Mouse (Mus musculus): ENCODE measurements around the gene Eps15l1. TPM values are rescaled to one million over a fixed set of nuclear protein-coding genes. Genes with fewer than 3 reads are reported as not detected.

The Eps15l1 gene
- polyA plus RNA-seq, 1 experiment from 2014 or later, result 40.2 TPM

- Histone ChIP-seq H3K9me3 (replicated peaks; ENCODE audit: control insufficient read depth, low read length) (peaks cover 5% of the 10 kb centered on the region; the same call in 1 of the 2 replicates), H3K36me3 (ENCODE audit: control insufficient read depth, insufficient read depth) (peaks cover 34% of the 10 kb centered on the region)
- WGBS, result 96% methylated on average over 2 of the region's 2 CpGs
Observed at GRCm38 (mm10) chr8:72453904-72454303, 32.6 kb upstream of the Eps15l1 start.

DNA sequence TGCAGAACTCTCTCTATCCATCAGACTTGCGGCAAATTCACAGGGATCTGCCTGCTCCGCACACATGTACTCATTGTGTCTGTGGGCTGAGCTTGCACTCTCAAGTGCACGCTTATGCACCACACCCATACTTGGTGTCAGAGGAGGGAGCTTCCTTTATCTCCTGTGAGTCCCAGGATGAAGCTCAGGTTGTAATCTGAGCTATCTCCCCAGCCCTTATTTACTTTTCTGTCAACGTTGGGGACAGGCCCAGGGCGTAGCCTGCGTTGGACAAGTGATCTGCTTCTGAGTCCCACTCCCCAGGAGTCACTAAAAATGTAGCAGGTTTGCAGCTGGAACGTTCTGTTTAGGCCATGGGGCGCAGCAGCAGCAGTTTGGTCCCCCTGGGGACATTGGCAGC is 30.3 kb upstream of the Eps15l1 start:
- ATAC-seq (replicated peaks; ENCODE audit: extremely low read depth, insufficient read depth, low FRiP score), result no peak
- H3K4me1 ChIP-seq (ENCODE audit: control insufficient read depth, insufficient read depth, low read length), result no peaks in the 10 kb centered on the region
- no peak overlapping the region for H3K9ac ChIP-seq (ENCODE audit: low read length)
- H3K36me3 ChIP-seq (ENCODE audit: control insufficient read depth, insufficient read depth), result peaks cover 30% of the 10 kb centered on the region
- no peak overlapping the region for H3K4me2 ChIP-seq (ENCODE audit: low read depth, low read length)
- peaks cover 5% of the 10 kb centered on the region; the same call in 1 of the 2 replicates for H3K9me3 ChIP-seq (replicated peaks; ENCODE audit: control insufficient read depth, low read length)
- H3K27me3 ChIP-seq (ENCODE audit: control insufficient read depth, insufficient read depth, low read length), result no peaks in the 10 kb centered on the region
- H3K27ac ChIP-seq (ENCODE audit: low read length), result no peak overlapping the region
- WGBS, result 64% methylated on average over 8 of the region's 8 CpGs
- H3K4me3 ChIP-seq (ENCODE audit: low read length), result no peak overlapping the region

More at GRCm38 (mm10) chr8:72453904-72454303, 32.6 kb upstream of the Eps15l1 start:
- H3K9ac ChIP-seq (ENCODE audit: low read length), result no peak overlapping the region
- H3K27ac ChIP-seq (ENCODE audit: low read length), result no peak overlapping the region
- H3K4me2 ChIP-seq (ENCODE audit: low read depth, low read length), result no peak overlapping the region
- H3K4me3 ChIP-seq (ENCODE audit: low read length), result no peak overlapping the region
- no peaks in the 10 kb centered on the region for H3K4me1 ChIP-seq (ENCODE audit: control insufficient read depth, insufficient read depth, low read length)
- no peak for ATAC-seq (replicated peaks; ENCODE audit: extremely low read depth, insufficient read depth, low FRiP score)
- H3K27me3 ChIP-seq (ENCODE audit: control insufficient read depth, insufficient read depth, low read length), result no peaks in the 10 kb centered on the region

DNA sequence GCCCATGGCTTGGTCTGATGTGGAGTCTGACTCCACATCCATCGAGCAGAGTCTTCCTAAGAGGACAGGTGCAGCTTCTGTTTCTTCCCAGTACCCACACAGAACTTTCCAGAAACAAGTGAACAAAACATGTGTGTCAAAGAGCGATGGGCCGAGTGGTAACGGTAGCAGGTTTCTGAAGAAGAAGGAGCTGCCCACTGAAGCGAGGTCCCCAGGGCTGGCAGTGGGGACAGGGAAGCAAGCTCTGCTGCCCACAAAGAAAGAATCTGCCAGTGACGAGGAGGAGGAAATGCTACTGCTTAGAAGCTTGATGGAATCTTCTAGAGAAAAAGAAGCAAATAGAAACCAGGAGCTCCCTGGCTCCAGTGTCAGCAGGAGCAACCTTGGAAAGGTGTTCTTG is 23.8 kb upstream of the Eps15l1 start:
- 88% methylated on average over 6 of the region's 6 CpGs for WGBS

DNA sequence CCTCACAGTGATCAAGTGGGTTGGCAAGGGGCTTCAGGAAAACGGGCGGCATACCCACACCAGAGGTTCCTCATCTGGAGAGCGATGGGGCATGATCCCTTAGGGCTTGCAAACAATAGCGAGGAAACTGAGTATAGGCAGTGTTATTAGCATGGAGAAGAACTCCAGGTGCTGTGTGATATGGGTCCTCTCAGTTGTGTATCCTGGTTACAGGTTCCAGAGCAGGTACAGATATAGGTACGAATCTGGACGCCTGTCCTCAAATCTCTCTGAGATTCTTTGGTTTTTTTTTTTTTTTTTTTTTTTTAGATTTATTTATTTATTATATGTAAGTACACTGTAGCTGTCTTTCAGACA is 22.7 kb upstream of the Eps15l1 start:
- no peaks in the 10 kb centered on the region for H3K27me3 ChIP-seq (ENCODE audit: control insufficient read depth, insufficient read depth, low read length)
- H3K9me3 ChIP-seq (replicated peaks; ENCODE audit: control insufficient read depth, low read length), result no peaks in the 10 kb centered on the region
- H3K4me1 ChIP-seq (ENCODE audit: control insufficient read depth, insufficient read depth, low read length), result no peaks in the 10 kb centered on the region
- ATAC-seq (replicated peaks; ENCODE audit: extremely low read depth, insufficient read depth, low FRiP score), result peak; percentile 35
- H3K4me3 ChIP-seq (ENCODE audit: low read length), result peak overlapping the region; percentile 60
- peak overlapping the region; percentile 74 for H3K4me2 ChIP-seq (ENCODE audit: low read depth, low read length)
- WGBS, result 33% methylated on average over 6 of the region's 6 CpGs
- H3K27ac ChIP-seq (ENCODE audit: low read length), result 0 out of 2 replicates have a peak overlapping the region, but pooled peaks have one; percentile 66
- no peaks in the 10 kb centered on the region for H3K36me3 ChIP-seq (ENCODE audit: control insufficient read depth, insufficient read depth)
- H3K9ac ChIP-seq (ENCODE audit: low read length), result peak overlapping the region; percentile 85

More for the DNA sequence above, 23.8 kb upstream of the Eps15l1 start:
- no peak overlapping the region for H3K4me2 ChIP-seq (ENCODE audit: low read depth, low read length)
- no peak for ATAC-seq (replicated peaks; ENCODE audit: extremely low read depth, insufficient read depth, low FRiP score)
- H3K27ac ChIP-seq (ENCODE audit: low read length), result no peak overlapping the region
- no peak overlapping the region for H3K9ac ChIP-seq (ENCODE audit: low read length)
- H3K27me3 ChIP-seq (ENCODE audit: control insufficient read depth, insufficient read depth, low read length), result no peaks in the 10 kb centered on the region
- H3K4me3 ChIP-seq (ENCODE audit: low read length), result no peak overlapping the region
- H3K4me1 ChIP-seq (ENCODE audit: control insufficient read depth, insufficient read depth, low read length), result no peaks in the 10 kb centered on the region
- no peaks in the 10 kb centered on the region for H3K9me3 ChIP-seq (replicated peaks; ENCODE audit: control insufficient read depth, low read length)
- peaks cover 6% of the 10 kb centered on the region; the same call in 1 of the 2 replicates for H3K36me3 ChIP-seq (ENCODE audit: control insufficient read depth, insufficient read depth)

DNA sequence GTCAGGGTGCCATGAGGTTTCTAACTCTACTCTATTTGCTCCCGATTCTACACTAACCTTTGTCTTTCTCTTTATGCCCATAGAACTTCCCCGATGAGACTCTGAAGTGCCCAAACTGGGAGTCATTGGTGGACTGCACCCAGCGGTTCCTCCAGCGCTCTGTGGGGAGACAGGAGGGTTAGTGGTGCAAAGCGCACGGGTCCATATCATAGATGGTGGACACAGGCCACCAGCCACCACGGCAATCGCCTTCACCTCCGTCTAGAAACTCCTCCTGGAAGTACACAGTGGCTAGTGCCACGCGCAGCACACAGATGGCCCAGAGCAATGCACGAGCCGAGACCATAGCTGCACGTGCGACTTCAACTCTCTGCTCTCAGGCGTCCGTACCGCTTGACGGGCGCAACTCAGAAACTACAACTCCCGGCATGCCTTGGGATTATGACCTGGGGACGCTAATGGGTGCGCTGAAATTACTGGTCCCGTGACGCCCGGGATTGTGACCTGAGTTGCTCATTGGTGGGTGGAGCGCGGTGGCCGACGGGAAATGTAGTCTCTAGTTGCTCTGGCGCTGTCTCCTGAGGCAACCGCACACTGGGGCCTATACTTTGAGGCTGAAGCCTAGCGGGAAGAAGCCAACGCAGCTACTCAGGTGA is 22.2 kb upstream of the Eps15l1 start, which contains the start of the genes Calr3 and 1700030K09Rik:
TSS of gene Calr3 (minus strand) at position 533 of the 656 bp plus-strand sequence.
TSS of gene 1700030K09Rik (plus strand) at position 543 of the 656 bp plus-strand sequence.
- peak within 1 kb of the TSS; percentile 85 for H3K9ac ChIP-seq (ENCODE audit: low read length)
- no peaks in the 10 kb centered on the region for H3K27me3 ChIP-seq (ENCODE audit: control insufficient read depth, insufficient read depth, low read length)
- 0 out of 2 replicates have a peak within 1 kb of the TSS, but pooled peaks have one; percentile 66 for H3K27ac ChIP-seq (ENCODE audit: low read length)
- H3K4me2 ChIP-seq (ENCODE audit: low read depth, low read length), result peak within 1 kb of the TSS; percentile 74
- ATAC-seq (replicated peaks; ENCODE audit: extremely low read depth, insufficient read depth, low FRiP score), result peak; percentile 99
- peak within 1 kb of the TSS; percentile 60 for H3K4me3 ChIP-seq (ENCODE audit: low read length)
- WGBS, result 5% methylated on average over 34 of the region's 34 CpGs
- no peaks in the 10 kb centered on the region for H3K4me1 ChIP-seq (ENCODE audit: control insufficient read depth, insufficient read depth, low read length)
- H3K9me3 ChIP-seq (replicated peaks; ENCODE audit: control insufficient read depth, low read length), result no peaks in the 10 kb centered on the region
- no peaks in the 10 kb centered on the region for H3K36me3 ChIP-seq (ENCODE audit: control insufficient read depth, insufficient read depth)

GRCm38 (mm10) chr8:72438248-72439015 is 17.2 kb upstream of the Eps15l1 start:
- Histone ChIP-seq H3K27me3 (ENCODE audit: control insufficient read depth, insufficient read depth, low read length) (no peaks in the 10 kb centered on the region), H3K9me3 (replicated peaks; ENCODE audit: control insufficient read depth, low read length) (no peaks in the 10 kb centered on the region), H3K27ac (ENCODE audit: low read length) (no peak overlapping the region), H3K36me3 (ENCODE audit: control insufficient read depth, insufficient read depth) (no peaks in the 10 kb centered on the region), H3K9ac (ENCODE audit: low read length) (no peak overlapping the region), H3K4me3 (ENCODE audit: low read length) (no peak overlapping the region), H3K4me2 (ENCODE audit: low read depth, low read length) (no peak overlapping the region), H3K4me1 (ENCODE audit: control insufficient read depth, insufficient read depth, low read length) (peaks cover 6% of the 10 kb centered on the region)
- 71% methylated on average over 8 of the region's 8 CpGs for WGBS
- ATAC-seq (replicated peaks; ENCODE audit: extremely low read depth, insufficient read depth, low FRiP score), result no peak

- no peak overlapping the region for H3K4me2 ChIP-seq (ENCODE audit: low read depth, low read length)
- H3K9me3 ChIP-seq (replicated peaks; ENCODE audit: control insufficient read depth, low read length), result no peaks in the 10 kb centered on the region
- peak; percentile 85 for ATAC-seq (replicated peaks; ENCODE audit: extremely low read depth, insufficient read depth, low FRiP score)
- no peaks in the 10 kb centered on the region for H3K27me3 ChIP-seq (ENCODE audit: control insufficient read depth, insufficient read depth, low read length)
- H3K4me1 ChIP-seq (ENCODE audit: control insufficient read depth, insufficient read depth, low read length), result peaks cover 6% of the 10 kb centered on the region
- no peaks in the 10 kb centered on the region for H3K36me3 ChIP-seq (ENCODE audit: control insufficient read depth, insufficient read depth)
- WGBS, result 2% methylated on average over 2 of the region's 2 CpGs
- H3K9ac ChIP-seq (ENCODE audit: low read length), result no peak overlapping the region
- no peak overlapping the region for H3K4me3 ChIP-seq (ENCODE audit: low read length)
- H3K27ac ChIP-seq (ENCODE audit: low read length), result peak overlapping the region; percentile 72
Observed at GRCm38 (mm10) chr8:72434952-72435351, 13.7 kb upstream of the Eps15l1 start.

DNA sequence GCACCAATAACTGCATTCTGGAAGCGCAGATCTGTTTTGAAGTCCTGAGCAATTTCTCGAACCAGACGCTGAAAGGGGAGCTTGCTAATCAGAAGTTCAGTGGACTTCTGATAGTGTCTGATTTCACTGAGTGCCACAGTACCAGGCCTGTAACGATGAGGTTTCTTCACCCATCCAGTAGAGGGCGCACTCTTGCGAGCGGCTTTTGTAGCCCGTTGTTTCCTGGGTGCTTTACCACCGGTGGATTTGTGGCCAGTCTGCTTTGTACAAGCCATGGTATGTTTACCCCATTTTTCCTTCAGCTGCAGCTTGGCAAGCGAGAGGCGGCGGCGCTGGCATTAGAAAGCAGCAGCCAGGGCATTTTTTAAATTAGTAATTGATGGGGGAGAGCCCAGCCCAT is 8.4 kb upstream of the Eps15l1 start:
- no peak for ATAC-seq (replicated peaks; ENCODE audit: extremely low read depth, insufficient read depth, low FRiP score)
- Histone ChIP-seq H3K4me1 (ENCODE audit: control insufficient read depth, insufficient read depth, low read length) (peaks cover under 1% of the 10 kb centered on the region), H3K27me3 (ENCODE audit: control insufficient read depth, insufficient read depth, low read length) (no peaks in the 10 kb centered on the region), H3K36me3 (ENCODE audit: control insufficient read depth, insufficient read depth) (no peaks in the 10 kb centered on the region), H3K27ac (ENCODE audit: low read length) (no peak overlapping the region), H3K4me2 (ENCODE audit: low read depth, low read length) (no peak overlapping the region), H3K4me3 (ENCODE audit: low read length) (no peak overlapping the region), H3K9ac (ENCODE audit: low read length) (no peak overlapping the region), H3K9me3 (replicated peaks; ENCODE audit: control insufficient read depth, low read length) (no peaks in the 10 kb centered on the region)
- WGBS, result 46% methylated on average over 13 of the region's 13 CpGs

DNA sequence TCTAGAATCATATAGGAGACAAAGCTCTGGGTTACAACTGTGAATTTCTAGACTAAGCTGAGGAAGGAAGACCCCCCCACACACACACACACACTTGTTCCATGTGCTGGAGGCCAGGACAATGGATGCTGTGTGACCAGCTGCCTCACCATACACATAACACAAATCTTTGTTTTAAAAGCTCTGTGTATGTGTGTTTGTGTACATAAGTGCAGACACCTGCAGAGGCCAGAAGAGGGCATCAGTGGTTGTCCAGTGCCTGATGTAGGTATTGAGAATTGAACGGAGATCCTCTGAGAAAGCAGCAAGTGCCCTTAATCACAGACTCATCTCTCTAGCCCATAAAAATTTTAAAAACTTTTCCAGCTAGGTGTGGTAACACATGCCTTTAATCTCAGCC is 1.7 kb upstream of the Eps15l1 start:
- Histone ChIP-seq H3K9ac (ENCODE audit: low read length) (no peak overlapping the region), H3K9me3 (replicated peaks; ENCODE audit: control insufficient read depth, low read length) (no peaks in the 10 kb centered on the region), H3K27me3 (ENCODE audit: control insufficient read depth, insufficient read depth, low read length) (no peaks in the 10 kb centered on the region), H3K36me3 (ENCODE audit: control insufficient read depth, insufficient read depth) (no peaks in the 10 kb centered on the region), H3K4me3 (ENCODE audit: low read length) (no peak overlapping the region), H3K4me2 (ENCODE audit: low read depth, low read length) (no peak overlapping the region), H3K4me1 (ENCODE audit: control insufficient read depth, insufficient read depth, low read length) (peaks cover 27% of the 10 kb centered on the region), H3K27ac (ENCODE audit: low read length) (no peak overlapping the region)
- ATAC-seq (replicated peaks; ENCODE audit: extremely low read depth, insufficient read depth, low FRiP score), result no peak
- 72% methylated on average over 1 of the region's 1 CpGs for WGBS

Data from heart, embryonic 16.5 days (tissue).